Mouse (Mus musculus) lung, adult 2 months (tissue): ENCODE measurements around the gene Nek9.

ENCODE experiments used
- CTCF ChIP-seq: fragments of 200-500 bp; IDR thresholded peaks from 2 replicates; pipeline ENCODE4 v1.5.1; 2011; ENCODE audit warnings: mild to moderate bottlenecking, low read length, control low read depth; ENCODE audit not compliant: insufficient read depth
- POLR2A ChIP-seq: fragments of 200-500 bp; IDR thresholded peaks from 2 replicates; pipeline ENCODE4 v1.6.1; 2011; ENCODE audit warnings: low read depth, mild to moderate bottlenecking, control low read depth, low read length, borderline replicate concordance; ENCODE audit errors: extremely low read depth

DNA sequence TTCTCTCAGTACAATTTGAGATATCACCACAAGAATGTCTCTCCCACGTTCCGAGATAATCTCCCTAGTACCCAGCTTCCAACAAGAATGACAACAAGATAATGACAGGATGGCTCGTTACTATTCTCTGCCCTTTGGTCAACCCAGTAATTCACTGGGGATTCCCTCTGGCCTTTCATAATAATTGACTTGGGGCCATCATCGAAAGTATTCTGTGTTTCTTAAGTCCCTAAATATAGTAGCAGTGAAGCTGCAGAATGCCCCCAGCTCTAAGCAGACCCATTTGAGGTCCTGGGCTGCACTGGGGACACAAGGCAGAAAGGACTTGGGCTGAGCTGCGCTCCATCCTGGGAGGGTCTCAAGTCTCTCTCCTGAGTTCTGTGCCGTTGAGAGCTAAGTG lies 46.9 kb downstream of the Nek9 start:
- no peak for TF ChIP-seq POLR2A
- no peak for TF ChIP-seq CTCF
